Mouse (Mus musculus) lung, postnatal 4 days (tissue): ENCODE measurements at regions not wholly inside any gene's neighbourhood (a gene's known extent, or its start where the extent isn't known, plus 50 kb on each side); places are given as distances from the start of the nearest gene placed in this dataset.

Experiments used
- DNase-seq, 2 experiments: peaks; one replicate each; pipeline ENCODE4 v3.0.0; 2021

- no peak for DNase-seq
These were observed 72.8 kb upstream of the Rgma start for GRCm38 (mm10) chr7:73302501-73302900.

DNA sequence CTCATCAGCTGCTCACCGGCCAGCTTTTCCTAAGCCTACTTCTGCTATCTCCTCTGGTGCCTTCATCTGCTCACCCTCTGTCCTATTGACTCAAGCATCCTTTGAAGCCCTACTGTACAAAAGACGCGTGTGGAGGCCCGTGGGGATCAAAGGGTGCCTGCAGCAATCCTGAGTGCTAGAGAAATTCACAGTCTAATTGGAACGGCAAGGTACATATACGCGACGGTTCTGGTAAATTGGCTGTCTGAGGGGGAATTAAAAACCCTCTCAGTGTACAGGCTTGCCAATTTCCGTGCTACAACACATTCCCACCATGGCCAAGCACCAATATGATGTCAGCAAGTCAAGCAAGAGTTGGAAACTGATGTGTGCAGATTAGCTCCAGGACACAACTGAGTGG lies 71.5 kb upstream of the Rgma start:
- DNase-seq: no peak

DNA sequence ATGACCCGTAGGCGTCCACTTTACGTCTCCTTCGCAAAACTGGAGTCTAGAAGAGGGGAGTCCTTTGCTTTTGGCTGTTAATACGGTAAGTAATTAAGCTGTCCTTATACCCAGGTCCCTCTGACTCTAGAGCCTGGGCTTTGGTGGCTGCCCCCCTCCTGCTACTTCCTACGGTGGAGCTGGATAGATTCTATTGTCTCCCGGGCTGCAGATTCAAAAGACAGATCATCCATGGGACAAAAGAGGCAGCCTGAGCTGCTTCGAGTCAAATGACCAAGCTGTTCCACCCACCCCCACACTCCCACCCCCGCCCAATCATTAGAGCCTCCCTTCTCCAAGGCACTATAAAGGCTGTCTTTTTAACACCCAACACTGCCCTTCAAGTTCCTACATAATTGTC lies 70.5 kb upstream of the Rgma start:
- DNase-seq: no peak

DNA sequence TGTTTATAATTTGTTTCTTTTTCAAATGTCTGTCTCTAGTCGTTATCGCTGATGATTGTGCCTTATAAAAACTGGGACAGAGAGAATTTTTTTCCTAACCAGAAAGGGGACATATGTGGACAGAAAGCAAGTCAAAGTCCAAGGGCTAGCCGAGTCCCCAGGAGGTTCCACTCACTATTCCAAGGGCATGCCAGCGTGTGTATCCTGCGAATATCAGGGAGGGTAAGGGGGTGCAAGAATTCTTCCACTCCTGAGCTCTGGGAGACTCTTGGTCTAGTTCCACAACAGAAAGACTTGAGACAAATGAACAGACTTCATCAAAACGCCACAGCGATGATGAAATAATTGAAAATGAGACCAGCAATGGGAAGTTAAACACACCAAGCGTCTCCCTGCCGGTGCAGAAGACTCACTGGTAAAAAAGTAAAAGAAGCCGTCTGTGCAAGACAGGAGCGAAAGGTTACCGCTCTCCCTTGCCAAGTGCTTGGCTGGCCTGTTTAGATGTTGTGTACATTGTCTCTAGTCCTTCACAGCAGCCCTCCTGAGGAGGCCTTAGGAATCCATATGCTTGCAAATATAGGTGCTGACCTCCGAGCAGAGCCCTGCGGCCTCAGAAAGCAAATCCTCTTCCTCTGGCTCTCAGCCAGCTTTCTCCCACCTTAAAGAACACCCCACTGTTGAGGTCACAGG lies 69.9 kb upstream of the Rgma start:
- DNase-seq: no peak

DNA sequence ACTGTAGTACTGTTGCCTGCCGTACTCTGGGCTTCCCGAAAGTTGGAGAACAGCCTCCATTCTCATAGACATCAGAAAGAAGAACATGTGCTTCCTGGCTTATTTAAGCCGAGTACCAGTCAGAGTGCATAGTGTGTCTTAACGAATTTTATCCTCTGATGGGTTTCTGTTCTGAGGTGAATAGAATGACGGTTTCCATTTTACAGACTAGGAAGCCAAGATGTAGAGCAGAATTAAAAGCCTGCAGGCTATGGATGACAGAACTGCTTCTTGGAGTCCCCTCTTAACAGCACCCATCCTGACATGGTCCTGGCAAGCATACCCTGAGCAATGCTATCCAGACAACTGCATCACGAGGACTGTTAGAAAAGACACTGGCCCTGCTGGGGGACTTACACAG lies 69.0 kb upstream of the Rgma start:
- DNase-seq: no peak

DNA sequence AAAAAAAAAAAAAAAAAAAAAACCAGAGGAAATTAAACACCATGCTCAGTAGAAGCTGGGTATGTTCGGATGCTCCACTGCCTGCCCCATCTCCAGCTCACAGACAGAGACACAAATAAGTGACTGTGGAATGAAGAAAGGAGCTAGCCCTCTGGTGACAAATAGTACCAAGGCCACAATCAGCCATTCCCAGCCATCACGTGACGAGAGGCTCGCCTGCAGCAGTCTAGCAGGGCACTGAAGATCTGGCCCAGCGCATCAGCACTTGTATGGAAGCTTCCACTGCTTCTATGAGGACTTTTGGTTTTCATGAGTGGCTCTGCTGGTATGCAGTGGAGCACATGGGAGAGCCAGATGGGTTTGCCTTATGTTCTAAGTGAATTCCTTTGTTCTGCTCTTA lies 68.6 kb upstream of the Rgma start:
- no peak for DNase-seq

DNA sequence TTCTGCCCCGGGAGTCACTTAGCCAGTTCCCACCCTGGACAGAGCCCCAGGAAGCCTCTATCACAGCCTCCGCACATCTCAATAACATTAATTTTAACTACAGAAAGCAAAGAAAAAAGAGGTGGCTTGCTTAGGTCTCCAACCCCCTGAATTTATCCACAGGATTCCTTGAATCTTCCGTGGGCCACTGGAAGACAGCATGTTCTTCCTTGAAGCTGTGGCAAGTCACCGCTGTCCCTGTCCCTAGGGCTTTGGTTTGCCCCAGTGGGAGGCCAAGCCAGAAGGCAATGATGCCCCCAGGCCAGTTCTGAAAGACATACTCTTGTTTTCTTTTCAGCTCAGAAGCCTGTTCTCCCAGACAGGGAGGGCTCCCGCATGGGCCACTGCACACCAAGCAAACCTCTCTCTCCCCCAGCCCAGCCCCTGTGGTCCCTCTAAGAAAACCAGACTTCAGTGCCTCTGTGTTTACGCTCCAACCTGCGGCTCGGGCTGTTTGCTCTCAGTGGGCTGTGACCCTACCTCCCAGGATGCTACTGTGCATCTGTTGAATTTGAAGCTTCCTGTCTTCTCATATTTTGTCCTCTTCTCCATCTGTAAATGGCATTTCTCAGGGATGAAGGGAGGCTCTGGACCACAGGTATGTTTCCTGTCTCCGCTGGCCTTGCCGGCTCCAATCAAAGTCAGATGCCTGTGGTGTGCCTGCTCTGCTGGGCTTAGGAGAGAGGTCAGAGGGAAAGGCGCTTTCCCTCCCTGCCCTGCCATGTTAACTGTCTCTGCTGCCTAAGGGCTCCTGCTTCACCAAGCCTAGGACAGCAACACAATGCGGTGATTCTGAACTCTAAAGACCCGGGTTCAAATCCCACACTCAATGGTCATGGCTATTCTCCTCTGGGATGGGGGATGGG lies 67.5 kb upstream of the Rgma start:
- no peak for DNase-seq

- no peak for DNase-seq
These were observed 66.3 kb upstream of the Rgma start for GRCm38 (mm10) chr7:73308981-73309380.

GRCm38 (mm10) chr7:73310056-73310455 lies 65.3 kb upstream of the Rgma start:
- DNase-seq: no peak

- no peak for DNase-seq
These were observed 64.7 kb upstream of the Rgma start for GRCm38 (mm10) chr7:73310581-73311136.

DNA sequence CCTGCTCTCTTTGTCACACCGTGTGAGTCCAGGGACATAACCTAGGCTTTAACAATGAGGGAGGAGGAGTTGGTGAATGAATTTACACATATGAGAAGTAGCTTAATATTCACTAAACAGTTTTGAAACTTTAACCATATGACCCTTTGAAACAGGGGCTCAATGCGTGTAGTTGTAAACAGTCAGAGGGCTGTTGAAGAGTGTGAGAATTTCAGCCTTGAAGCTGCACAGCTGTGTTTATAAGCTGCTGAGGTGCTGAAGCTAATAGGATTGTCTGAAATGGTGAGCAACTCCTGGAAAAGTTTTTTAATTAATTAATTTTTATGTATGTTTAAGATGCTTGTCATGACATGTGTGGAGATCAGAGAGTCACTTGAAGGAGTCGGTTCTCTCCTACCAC lies 59.8 kb upstream of the Rgma start:
- no peak for DNase-seq

- no peak for DNase-seq
These were observed 57.7 kb upstream of the Rgma start for GRCm38 (mm10) chr7:73317574-73317973.

- no peak for DNase-seq
These were observed 56.3 kb upstream of the Rgma start for GRCm38 (mm10) chr7:73319004-73319403.

- no peak for DNase-seq
These were observed 55.3 kb upstream of the Rgma start for GRCm38 (mm10) chr7:73319994-73320393.

- no peak for DNase-seq
These were observed 52.7 kb upstream of the Rgma start for GRCm38 (mm10) chr7:73322466-73323151.

DNA sequence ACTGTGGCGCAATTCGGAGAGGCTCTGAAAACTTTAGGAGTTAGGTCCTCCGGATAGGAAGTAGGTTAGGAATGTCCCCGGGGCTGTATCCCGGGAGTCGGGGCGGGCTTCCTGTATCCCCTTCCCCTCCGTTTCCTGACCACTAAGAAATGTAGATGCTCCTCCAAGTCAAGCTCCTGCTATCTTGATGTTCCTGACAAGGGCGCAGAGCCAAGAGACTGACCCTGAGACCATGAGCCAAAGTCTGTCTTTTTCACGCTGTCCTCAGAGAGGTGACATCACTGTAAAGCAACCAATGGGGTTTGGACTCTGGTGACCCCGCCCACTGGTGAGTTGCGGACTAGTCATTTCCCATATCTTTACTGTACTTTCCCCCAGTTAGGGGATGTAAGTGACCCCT lies 51.8 kb upstream of the Rgma start:
- DNase-seq: no peak

DNA sequence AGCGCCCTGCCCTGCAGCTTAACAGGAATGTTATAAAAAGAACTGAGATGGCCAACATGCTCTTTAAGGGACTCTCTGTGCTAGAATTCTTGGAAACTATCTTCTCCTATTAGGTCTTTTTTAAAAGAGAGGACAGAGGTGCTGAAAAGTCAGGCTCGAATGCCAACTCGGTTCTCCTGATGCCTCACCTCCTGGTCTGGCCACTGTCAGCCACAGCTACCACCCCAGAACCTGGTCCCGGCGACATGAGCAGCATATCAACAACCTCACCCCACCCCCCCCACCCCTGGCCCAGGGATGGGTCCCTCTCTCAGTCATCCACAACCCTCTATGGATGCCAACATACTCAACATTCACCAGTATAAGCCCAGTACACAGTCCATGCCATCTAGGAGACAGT lies 49.8 kb upstream of the Rgma start:
- no peak for DNase-seq
